Mouse (Mus musculus) embryonic facial prominence, embryonic 13.5 days (tissue): Measurements from ENCODE around the gene Slc9a9. TPM values are rescaled to one million over a fixed set of nuclear protein-coding genes. Genes with fewer than 3 reads are reported as not detected.

Source experiments
- ATAC-seq: fragments of 200-750 bp; cut with Nextera tagmentation; 2 replicates; pipeline ENCODE4 v1.8.0; 2017; ENCODE audit warnings: low read depth; ENCODE audit not compliant: insufficient number of reproducible peaks, insufficient read depth, low FRiP score, low TSS enrichment
- H3K27ac ChIP-seq: fragments of 300-500 bp; sonication (generic); 2 replicates; pipeline ENCODE4 v1.5.1; 2015; ENCODE audit warnings: moderate library complexity, mild to moderate bottlenecking, inconsistent platforms
- H3K27me3 ChIP-seq: fragments of 300-500 bp; sonication (generic); 2 replicates; pipeline ENCODE4 v1.6.1; 2015; ENCODE audit warnings: mild to moderate bottlenecking, inconsistent platforms
- H3K36me3 ChIP-seq: fragments of 300-500 bp; sonication (generic); 2 replicates; pipeline ENCODE4 v1.6.1; 2015; ENCODE audit warnings: mild to moderate bottlenecking, inconsistent platforms
- H3K4me1 ChIP-seq: fragments of 300-500 bp; sonication (generic); 2 replicates; pipeline ENCODE4 v1.6.1; 2015; ENCODE audit warnings: inconsistent platforms
- H3K4me2 ChIP-seq: fragments of 300-500 bp; sonication (generic); 2 replicates; pipeline ENCODE4 v1.6.1; 2015; ENCODE audit warnings: moderate library complexity, mild to moderate bottlenecking, inconsistent platforms
- H3K4me3 ChIP-seq: fragments of 300-500 bp; sonication (generic); 2 replicates; pipeline ENCODE4 v1.5.1; 2015; ENCODE audit warnings: mild to moderate bottlenecking, inconsistent platforms
- H3K9ac ChIP-seq: fragments of 300-500 bp; sonication (generic); 2 replicates; pipeline ENCODE4 v1.6.1; 2015; ENCODE audit warnings: mild to moderate bottlenecking, inconsistent platforms
- H3K9me3 ChIP-seq: fragments of 300-500 bp; sonication (generic); 2 replicates; pipeline ENCODE4 v1.6.1; 2016; ENCODE audit warnings: inconsistent platforms
- WGBS: fragments of 180-500 bp; shearing (Covaris S2); methylation state at CpG from one replicate; pipeline ENCODE4 v1.1.7; 2015; ENCODE audit warnings: mixed read lengths; 5-methylcytosine and 5-hydroxymethylcytosine counted together
- polyA plus RNA-seq: library from polyadenylated mRNA; unstranded; fragments of >200 nt; fragmentation: Nextera tagmentation; extraction: Ambion mirVana; gene quantifications from 2 replicates; pipeline ENCODE4 v1.2.1, GENCODE M21; 2015

Gene Slc9a9
- polyA plus RNA-seq, 1 experiment from 2014 or later, result 5.2 TPM

- no peak overlapping the region for H3K4me3 ChIP-seq
- no peak for ATAC-seq
- no peak overlapping the region for H3K4me2 ChIP-seq
- no peak overlapping the region for H3K27ac ChIP-seq
- no peaks in the 10 kb centered on the region for H3K9me3 ChIP-seq
- 91% methylated on average over 3 of the region's 3 CpGs for WGBS
- no peaks in the 10 kb centered on the region for H3K27me3 ChIP-seq
- H3K4me1 ChIP-seq, result peaks cover 32% of the 10 kb centered on the region
- no peak overlapping the region for H3K9ac ChIP-seq
- H3K36me3 ChIP-seq, result no peaks in the 10 kb centered on the region
Measured at GRCm38 (mm10) chr9:95178170-95178569, 508.5 kb downstream of the Slc9a9 start.

- H3K9ac ChIP-seq, result no peak overlapping the region
- H3K4me1 ChIP-seq, result peaks cover 33% of the 10 kb centered on the region
- no peaks in the 10 kb centered on the region for H3K9me3 ChIP-seq
- no peak overlapping the region for H3K27ac ChIP-seq
- no peaks in the 10 kb centered on the region for H3K36me3 ChIP-seq
- no peak for ATAC-seq
- no peak overlapping the region for H3K4me3 ChIP-seq
- H3K4me2 ChIP-seq, result no peak overlapping the region
- 68% methylated on average over 2 of the region's 2 CpGs for WGBS
- H3K27me3 ChIP-seq, result no peaks in the 10 kb centered on the region
Measured at GRCm38 (mm10) chr9:95180005-95180404, 510.3 kb downstream of the Slc9a9 start.

- WGBS, result 26% methylated on average over 4 of the region's 4 CpGs
- H3K27me3 ChIP-seq, result no peaks in the 10 kb centered on the region
- H3K4me1 ChIP-seq, result peaks cover 33% of the 10 kb centered on the region
- no peaks in the 10 kb centered on the region for H3K9me3 ChIP-seq
- H3K9ac ChIP-seq, result no peak overlapping the region
- no peak for ATAC-seq
- H3K36me3 ChIP-seq, result no peaks in the 10 kb centered on the region
- H3K4me2 ChIP-seq, result no peak overlapping the region
- H3K4me3 ChIP-seq, result no peak overlapping the region
- peak overlapping the region; percentile 84 for H3K27ac ChIP-seq
Measured at GRCm38 (mm10) chr9:95180569-95180968, 510.9 kb downstream of the Slc9a9 start.

GRCm38 (mm10) chr9:95181241-95182043, 511.7 kb downstream of the Slc9a9 start:
- no peak overlapping the region for H3K4me3 ChIP-seq
- no peaks in the 10 kb centered on the region for H3K9me3 ChIP-seq
- peak overlapping the region; percentile 41 for H3K4me2 ChIP-seq
- H3K27me3 ChIP-seq, result no peaks in the 10 kb centered on the region
- 29% methylated on average over 13 of the region's 13 CpGs for WGBS
- peak overlapping the region; percentile 84 for H3K27ac ChIP-seq
- H3K36me3 ChIP-seq, result no peaks in the 10 kb centered on the region
- peak; percentile 80 for ATAC-seq
- H3K4me1 ChIP-seq, result peaks cover 42% of the 10 kb centered on the region
- H3K9ac ChIP-seq, result no peak overlapping the region

- no peaks in the 10 kb centered on the region for H3K36me3 ChIP-seq
- no peak for ATAC-seq
- no peaks in the 10 kb centered on the region for H3K27me3 ChIP-seq
- H3K27ac ChIP-seq, result peak overlapping the region; percentile 84
- no peak overlapping the region for H3K4me3 ChIP-seq
- peaks cover 50% of the 10 kb centered on the region for H3K4me1 ChIP-seq
- H3K9ac ChIP-seq, result no peak overlapping the region
- H3K9me3 ChIP-seq, result no peaks in the 10 kb centered on the region
- peak overlapping the region; percentile 41; the same call in 1 of the 2 replicates for H3K4me2 ChIP-seq
- 84% methylated on average over 7 of the region's 7 CpGs for WGBS
Measured at GRCm38 (mm10) chr9:95182272-95182671, 512.6 kb downstream of the Slc9a9 start.

- no peaks in the 10 kb centered on the region for H3K9me3 ChIP-seq
- no peaks in the 10 kb centered on the region for H3K36me3 ChIP-seq
- no peak overlapping the region for H3K9ac ChIP-seq
- no peak overlapping the region for H3K4me3 ChIP-seq
- no peaks in the 10 kb centered on the region for H3K27me3 ChIP-seq
- ATAC-seq, result no peak
- H3K4me2 ChIP-seq, result no peak overlapping the region
- no peak overlapping the region for H3K27ac ChIP-seq
- H3K4me1 ChIP-seq, result peaks cover 63% of the 10 kb centered on the region
- WGBS, result 74% methylated on average over 5 of the region's 5 CpGs
Measured at GRCm38 (mm10) chr9:95184453-95184852, 514.7 kb downstream of the Slc9a9 start.

GRCm38 (mm10) chr9:95185840-95186239, 516.1 kb downstream of the Slc9a9 start:
- Histone ChIP-seq H3K27me3 (no peaks in the 10 kb centered on the region), H3K9ac (no peak overlapping the region), H3K4me2 (peak overlapping the region; percentile 20; the same call in 1 of the 2 replicates), H3K9me3 (no peaks in the 10 kb centered on the region), H3K36me3 (no peaks in the 10 kb centered on the region), H3K4me1 (peaks cover 54% of the 10 kb centered on the region), H3K27ac (peak overlapping the region; percentile 90), H3K4me3 (no peak overlapping the region)
- 66% methylated on average over 3 of the region's 3 CpGs for whole genome bisulfite sequencing
- no peak for ATAC-seq

- peak overlapping the region; percentile 20; the same call in 1 of the 2 replicates for H3K4me2 ChIP-seq
- no peaks in the 10 kb centered on the region for H3K27me3 ChIP-seq
- ATAC-seq, result no peak
- H3K4me1 ChIP-seq, result peaks cover 46% of the 10 kb centered on the region
- no peaks in the 10 kb centered on the region for H3K36me3 ChIP-seq
- no peaks in the 10 kb centered on the region for H3K9me3 ChIP-seq
- H3K27ac ChIP-seq, result peak overlapping the region; percentile 90
- H3K9ac ChIP-seq, result no peak overlapping the region
- no peak overlapping the region for H3K4me3 ChIP-seq
- 34% methylated on average over 15 of the region's 15 CpGs for whole genome bisulfite sequencing
Measured at GRCm38 (mm10) chr9:95186386-95187289, 516.9 kb downstream of the Slc9a9 start.

- H3K36me3 ChIP-seq, result no peaks in the 10 kb centered on the region
- ATAC-seq, result no peak
- no peak overlapping the region for H3K9ac ChIP-seq
- no peaks in the 10 kb centered on the region for H3K27me3 ChIP-seq
- peak overlapping the region; percentile 60; the same call in 1 of the 2 replicates for H3K27ac ChIP-seq
- no peak overlapping the region for H3K4me3 ChIP-seq
- no peak overlapping the region for H3K4me2 ChIP-seq
- peaks cover 31% of the 10 kb centered on the region for H3K4me1 ChIP-seq
- no peaks in the 10 kb centered on the region for H3K9me3 ChIP-seq
- 54% methylated on average over 8 of the region's 8 CpGs for WGBS
Measured at GRCm38 (mm10) chr9:95188362-95189217, 518.9 kb downstream of the Slc9a9 start.

GRCm38 (mm10) chr9:95189218-95189605, 519.5 kb downstream of the Slc9a9 start:
- Histone ChIP-seq H3K36me3 (no peaks in the 10 kb centered on the region), H3K4me3 (no peak overlapping the region), H3K9ac (no peak overlapping the region), H3K4me1 (peaks cover 37% of the 10 kb centered on the region), H3K9me3 (no peaks in the 10 kb centered on the region), H3K27ac (peak overlapping the region; percentile 28; the same call in 1 of the 2 replicates), H3K4me2 (no peak overlapping the region), H3K27me3 (no peaks in the 10 kb centered on the region)
- ATAC-seq, result no peak
- WGBS, result 78% methylated on average over 4 of the region's 4 CpGs

- no peak overlapping the region for H3K4me2 ChIP-seq
- 91% methylated on average over 6 of the region's 6 CpGs for WGBS
- H3K9me3 ChIP-seq, result no peaks in the 10 kb centered on the region
- H3K4me1 ChIP-seq, result peaks cover 34% of the 10 kb centered on the region
- H3K9ac ChIP-seq, result no peak overlapping the region
- no peaks in the 10 kb centered on the region for H3K36me3 ChIP-seq
- no peak for ATAC-seq
- no peaks in the 10 kb centered on the region for H3K27me3 ChIP-seq
- H3K4me3 ChIP-seq, result no peak overlapping the region
- H3K27ac ChIP-seq, result no peak overlapping the region
Measured at GRCm38 (mm10) chr9:95191442-95191841, 521.7 kb downstream of the Slc9a9 start.
